Mouse (Mus musculus): ENCODE data around the gene Gm10406. TPM values are rescaled to one million over a fixed set of nuclear protein-coding genes. Genes with fewer than 3 reads are reported as not detected.
"Not testable (repeated sequence)": the region's sequence is repeated elsewhere in the genome, so short reads cannot be mapped to it uniquely, and the experiment has no call there.

Gene Gm10406
- total RNA-seq (2021), result under 1 TPM; 0.24 to 0.33 TPM
- long read RNA-seq, experiment 1, result 0 reads
- long read RNA-seq, experiment 2, partial matches to known transcripts, result 0 of 2 reads
- long read RNA-seq, experiment 2, other reads (novel, unspliced or antisense), result 2 of 2 reads

- DNase-seq, result peak; percentile 52 to 55
- intact Hi-C loops (cut with DNase I), result not testable (repeated sequence)
These were observed at the start of gene Gm10406 for GRCm38 (mm10) chr14:7026781-7027749. Gm10406 (minus strand) TSS chr14:7027449.

- DNase-seq; intact Hi-C loops (cut with DNase I): not testable (repeated sequence)
These were observed 17.6 kb upstream of the Gm10406 start, which contains the start of gene Gm3685 for GRCm38 (mm10) chr14:7044870-7045269. Gm3685 (minus strand) TSS chr14:7044970.

DNA sequence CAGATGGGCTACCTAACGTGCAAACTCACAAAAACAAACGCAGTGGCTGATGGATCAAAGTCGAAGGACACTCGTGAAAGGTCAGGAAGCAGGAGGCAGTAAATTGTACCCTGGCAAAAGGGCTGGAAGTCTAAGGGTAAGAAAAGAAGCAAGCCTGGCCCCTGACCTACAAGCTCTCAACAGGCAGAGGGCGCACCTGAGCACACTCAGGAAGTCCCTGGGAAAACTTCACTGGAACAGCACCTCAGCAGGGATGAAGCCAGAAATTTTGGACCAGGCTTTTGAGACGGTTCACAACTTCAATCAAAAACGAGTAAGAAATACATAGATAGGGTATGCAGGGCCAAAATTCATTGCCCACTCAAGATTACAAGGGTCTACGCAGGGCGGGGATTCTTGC lies 975 bp downstream of the Gm10406 start:
- intact Hi-C loops (cut with DNase I), result not testable (repeated sequence)
- DNase-seq, result peak; percentile 5 to 7

DNA sequence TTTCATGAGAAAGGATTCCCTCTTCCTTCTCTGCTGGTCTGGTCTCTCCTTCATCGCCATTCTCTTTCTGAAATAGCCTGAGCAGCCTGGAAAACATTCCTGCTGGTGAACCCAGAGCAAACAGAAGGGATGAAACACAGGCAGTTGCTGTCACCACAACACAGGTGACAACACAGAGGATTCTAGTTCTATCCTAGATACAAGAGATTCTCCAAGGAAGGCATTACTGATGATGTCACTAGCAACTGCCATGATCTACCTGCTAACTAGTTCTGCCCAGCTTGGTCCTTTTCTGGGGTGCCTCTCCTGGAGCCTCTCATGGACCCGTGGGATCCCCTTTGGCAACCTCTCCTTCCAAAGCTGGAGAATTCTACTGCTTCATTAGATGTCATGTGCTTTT lies 53.5 kb downstream of the Gm10406 start, which contains the start of gene Gm6356:
Gm6356 (minus strand) TSS at position 101 of the 400 bp plus-strand sequence.
- intact Hi-C loops (cut with DNase I); DNase-seq: not testable (repeated sequence)

Other genes starting within 250 kb of the Gm10406 start
- gene Gm3642, start 187.1 kb downstream of the Gm10406 start, total RNA-seq (2021), result not detected
- gene Gm3667, start 137.5 kb downstream of the Gm10406 start, total RNA-seq (2021), result under 1 TPM; 0.33 to 0.56 TPM
- gene Gm6356, start 53.6 kb downstream of the Gm10406 start, total RNA-seq (2021), result not detected
- not detected for gene Gm3685, start 17.5 kb upstream of the Gm10406 start, total RNA-seq (2021)
- under 1 TPM in 1 of 2 experiments, not detected in 1; 0.32 TPM for gene Gm3696, start 73.2 kb upstream of the Gm10406 start, total RNA-seq (2021)
- not detected for gene Gm6676, start 98.0 kb upstream of the Gm10406 start, total RNA-seq (2021)
- gene Gm3512, start 147.1 kb upstream of the Gm10406 start, total RNA-seq (2021), result under 1 TPM; 0.48 to 0.56 TPM
- not detected for gene Gm16434, start 167.1 kb upstream of the Gm10406 start, total RNA-seq (2021)
- gene Gm3727, start 237.3 kb upstream of the Gm10406 start, total RNA-seq (2021), result not detected